Mouse (Mus musculus) erythroblast, embryonic 14.5 days (primary cell): ENCODE measurements around the gene B430305J03Rik. TPM values are rescaled to one million over a fixed set of nuclear protein-coding genes. Genes with fewer than 3 reads are reported as not detected.

Source experiments
- H3K27me3 ChIP-seq: 2 replicates; pipeline ENCODE4 v1.6.1; 2012; ENCODE audit warnings: inconsistent platforms; ENCODE audit not compliant: control insufficient read depth
- H3K36me3 ChIP-seq: 2 replicates; pipeline ENCODE4 v1.6.1; 2012; ENCODE audit warnings: mild to moderate bottlenecking, inconsistent platforms; ENCODE audit not compliant: control insufficient read depth
- H3K4me1 ChIP-seq: 2 replicates; pipeline ENCODE4 v1.6.1; 2012; ENCODE audit warnings: inconsistent platforms; ENCODE audit not compliant: control insufficient read depth
- H3K4me3 ChIP-seq: replicated peaks from 2 replicates; pipeline ENCODE3; 2012; ENCODE audit warnings: moderate library complexity, mild to moderate bottlenecking, inconsistent platforms
- H3K9me3 ChIP-seq: 2 replicates; pipeline ENCODE4 v1.6.1; 2012; ENCODE audit warnings: low read length, inconsistent platforms, mixed read lengths; ENCODE audit not compliant: control insufficient read depth
- GATA1 ChIP-seq: IDR thresholded peaks from 2 replicates; pipeline ENCODE4 v1.6.1; 2012; ENCODE audit warnings: low read length, inconsistent platforms, mixed read lengths
- TAL1 ChIP-seq: IDR thresholded peaks from 3 replicates; pipeline ENCODE4 v1.6.1; 2012; ENCODE audit warnings: low read length, inconsistent platforms, mixed read lengths
- polyA plus RNA-seq: library from polyadenylated mRNA; stranded (reverse); fragments of >175 nt; gene quantifications from 2 replicates; pipeline ENCODE4 v1.2.3, GENCODE M21; 2012

B430305J03Rik gene
- polyA plus RNA-seq, 1 experiment, result not detected

DNA sequence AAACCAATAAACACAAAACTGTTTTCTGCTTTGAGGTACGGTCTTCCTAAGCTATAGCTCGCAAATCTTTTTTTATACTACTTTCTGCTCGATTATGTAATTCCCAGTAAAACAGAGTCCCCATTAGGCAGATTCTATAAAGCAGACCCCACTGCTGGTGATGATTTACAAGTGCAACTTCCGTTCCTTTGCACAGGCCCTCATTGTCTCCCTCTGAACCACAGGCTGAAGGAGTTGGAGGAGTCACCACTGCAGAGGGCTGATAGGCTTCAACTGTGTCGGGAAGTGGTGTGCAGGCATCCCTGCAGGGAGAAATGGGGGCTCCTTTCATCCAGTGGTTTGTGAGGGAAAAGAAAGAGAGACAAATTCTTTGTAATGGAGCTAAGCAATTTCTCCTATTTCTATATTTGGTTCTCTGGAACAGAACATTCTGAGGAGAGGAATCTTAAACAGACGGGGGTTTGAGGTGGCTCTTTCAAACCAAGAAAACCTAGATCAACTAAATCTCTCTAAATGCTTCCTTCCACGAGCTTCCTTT, 6.9 kb downstream of the B430305J03Rik start:
- TF ChIP-seq GATA1, result no peak
- TF ChIP-seq TAL1, result no peak
- Histone ChIP-seq H3K4me3 (no peak overlapping the region), H3K36me3 (no peaks in the 10 kb centered on the region), H3K9me3 (no peaks in the 10 kb centered on the region), H3K4me1 (peaks cover 11% of the 10 kb centered on the region), H3K27me3 (peaks cover 11% of the 10 kb centered on the region)

DNA sequence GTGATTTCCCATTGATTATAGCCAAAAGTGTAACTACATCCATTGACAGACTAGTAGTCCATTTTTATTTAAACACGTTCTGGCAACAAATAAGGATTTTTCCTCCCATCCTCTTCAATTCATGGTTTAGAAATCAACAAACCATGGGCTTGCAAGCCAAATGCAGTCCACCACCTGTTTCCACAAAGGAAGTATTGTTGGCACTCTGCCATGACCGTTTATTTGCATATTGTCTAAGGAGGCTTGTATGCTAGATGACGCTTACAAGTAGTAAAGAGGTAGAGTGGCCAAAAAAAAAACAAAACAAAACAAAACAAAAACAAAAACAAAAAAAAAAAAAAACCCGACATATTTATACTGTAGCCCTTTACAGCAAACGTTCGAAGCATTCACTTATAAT, 7.6 kb downstream of the B430305J03Rik start:
- Histone ChIP-seq H3K9me3 (no peaks in the 10 kb centered on the region), H3K36me3 (no peaks in the 10 kb centered on the region), H3K27me3 (peaks cover 4% of the 10 kb centered on the region), H3K4me3 (no peak overlapping the region), H3K4me1 (peaks cover 4% of the 10 kb centered on the region)
- TF ChIP-seq TAL1 (no peak), GATA1 (no peak)

GRCm38 (mm10) chr3:61355464-61355863, 10.3 kb downstream of the B430305J03Rik start:
- H3K27me3 ChIP-seq, result no peaks in the 10 kb centered on the region; the same call in 1 of the 2 replicates
- no peak overlapping the region for H3K4me3 ChIP-seq
- no peaks in the 10 kb centered on the region for H3K9me3 ChIP-seq
- no peak for TF ChIP-seq TAL1
- no peak for TF ChIP-seq GATA1
- H3K4me1 ChIP-seq, result no peaks in the 10 kb centered on the region
- H3K36me3 ChIP-seq, result no peaks in the 10 kb centered on the region

DNA sequence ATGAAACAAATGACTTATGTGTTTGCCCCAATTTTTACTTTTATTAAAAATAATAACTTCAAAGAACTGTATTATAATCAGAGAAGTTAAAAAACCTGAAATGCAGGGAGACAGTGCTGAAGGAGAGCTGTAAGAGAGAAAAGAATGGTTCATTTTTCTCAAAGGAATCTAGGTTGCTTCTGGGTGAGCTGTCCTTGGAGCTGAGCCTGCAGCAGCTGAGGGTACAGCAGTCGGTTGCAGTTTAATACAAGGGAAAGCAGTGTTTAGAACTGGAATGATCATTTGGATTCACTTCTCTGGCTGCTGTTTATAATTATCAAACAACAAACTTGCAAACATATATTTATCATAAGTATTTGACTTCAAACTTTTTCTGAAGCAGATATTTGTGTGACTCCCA, 16.3 kb downstream of the B430305J03Rik start:
- Histone ChIP-seq H3K27me3 (no peaks in the 10 kb centered on the region), H3K36me3 (no peaks in the 10 kb centered on the region), H3K9me3 (no peaks in the 10 kb centered on the region), H3K4me1 (no peaks in the 10 kb centered on the region), H3K4me3 (no peak overlapping the region)
- TF ChIP-seq GATA1, result no peak
- TF ChIP-seq TAL1, result no peak

GRCm38 (mm10) chr3:61348036-61348614, 17.6 kb downstream of the B430305J03Rik start:
- Histone ChIP-seq H3K4me3 (no peak overlapping the region), H3K36me3 (no peaks in the 10 kb centered on the region), H3K27me3 (no peaks in the 10 kb centered on the region), H3K9me3 (no peaks in the 10 kb centered on the region), H3K4me1 (no peaks in the 10 kb centered on the region)
- no peak for TF ChIP-seq TAL1
- TF ChIP-seq GATA1, result no peak

- no peaks in the 10 kb centered on the region for H3K36me3 ChIP-seq
- no peaks in the 10 kb centered on the region for H3K9me3 ChIP-seq
- no peak for TF ChIP-seq GATA1
- no peak for TF ChIP-seq TAL1
- no peak overlapping the region for H3K4me3 ChIP-seq
- H3K27me3 ChIP-seq, result no peaks in the 10 kb centered on the region
- no peaks in the 10 kb centered on the region for H3K4me1 ChIP-seq
Measured at GRCm38 (mm10) chr3:61345636-61346035, 20.1 kb downstream of the B430305J03Rik start.

DNA sequence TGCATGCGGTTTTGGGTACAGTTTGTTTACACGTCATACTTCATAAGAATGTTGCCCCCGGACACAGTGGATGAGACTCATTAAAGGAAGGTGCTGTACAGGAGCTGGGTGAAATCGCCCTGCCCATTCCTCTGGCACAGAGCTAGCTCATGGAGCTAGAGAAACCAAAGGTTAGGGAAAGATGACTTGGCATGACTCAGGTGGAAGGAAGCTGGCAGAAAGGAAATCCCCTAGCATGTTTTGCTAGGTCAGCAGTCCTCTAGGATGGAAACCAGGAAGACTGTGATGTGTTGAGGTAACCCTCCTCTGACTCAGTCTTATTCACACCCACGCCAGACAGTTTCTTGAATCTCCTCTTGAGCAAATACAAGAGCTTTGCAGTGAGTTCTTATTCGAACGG, 21.7 kb downstream of the B430305J03Rik start:
- H3K36me3 ChIP-seq, result no peaks in the 10 kb centered on the region
- no peaks in the 10 kb centered on the region for H3K4me1 ChIP-seq
- no peak overlapping the region for H3K4me3 ChIP-seq
- H3K9me3 ChIP-seq, result no peaks in the 10 kb centered on the region
- TF ChIP-seq GATA1 (no peak), TAL1 (no peak)
- H3K27me3 ChIP-seq, result no peaks in the 10 kb centered on the region

GRCm38 (mm10) chr3:61340321-61340720, 25.4 kb downstream of the B430305J03Rik start:
- H3K4me3 ChIP-seq, result no peak overlapping the region
- H3K4me1 ChIP-seq, result no peaks in the 10 kb centered on the region
- H3K27me3 ChIP-seq, result no peaks in the 10 kb centered on the region
- no peak for TF ChIP-seq GATA1
- TF ChIP-seq TAL1, result no peak
- no peaks in the 10 kb centered on the region for H3K9me3 ChIP-seq
- no peaks in the 10 kb centered on the region for H3K36me3 ChIP-seq

GRCm38 (mm10) chr3:61337230-61337629, 28.5 kb downstream of the B430305J03Rik start:
- Histone ChIP-seq H3K4me1 (no peaks in the 10 kb centered on the region), H3K27me3 (no peaks in the 10 kb centered on the region), H3K4me3 (no peak overlapping the region), H3K36me3 (no peaks in the 10 kb centered on the region), H3K9me3 (no peaks in the 10 kb centered on the region)
- TF ChIP-seq TAL1 (no peak), GATA1 (no peak)

- TF ChIP-seq GATA1 (no peak), TAL1 (no peak)
- no peaks in the 10 kb centered on the region for H3K27me3 ChIP-seq
- no peaks in the 10 kb centered on the region for H3K9me3 ChIP-seq
- no peaks in the 10 kb centered on the region for H3K36me3 ChIP-seq
- no peak overlapping the region for H3K4me3 ChIP-seq
- no peaks in the 10 kb centered on the region for H3K4me1 ChIP-seq
Measured at GRCm38 (mm10) chr3:61336205-61336604, 29.5 kb downstream of the B430305J03Rik start.
